Mouse (Mus musculus): Measurements from ENCODE around the gene Trim13.

Trim13 gene

DNA sequence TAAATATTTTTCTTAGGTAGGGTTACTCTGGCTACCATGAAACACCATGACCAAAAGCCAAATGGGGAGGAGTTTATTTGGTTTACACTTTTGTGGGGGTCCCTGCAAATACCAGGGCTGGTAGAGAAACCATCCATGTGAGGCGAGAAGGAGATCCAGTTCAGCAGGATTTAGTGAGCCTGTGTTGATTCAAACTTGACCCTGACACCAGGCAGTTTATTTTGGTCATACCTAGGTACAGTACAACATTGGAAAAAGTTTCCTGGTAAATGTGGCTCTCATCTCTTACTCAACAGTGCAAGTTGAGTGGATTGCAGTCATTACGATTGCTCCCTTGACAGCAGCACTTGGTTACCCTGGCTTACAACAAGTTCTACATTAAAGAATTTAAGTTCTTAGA lies 15.3 kb downstream of the Trim13 start:
- no peak for DNase-seq (ENCODE audit: low spot score)

DNA sequence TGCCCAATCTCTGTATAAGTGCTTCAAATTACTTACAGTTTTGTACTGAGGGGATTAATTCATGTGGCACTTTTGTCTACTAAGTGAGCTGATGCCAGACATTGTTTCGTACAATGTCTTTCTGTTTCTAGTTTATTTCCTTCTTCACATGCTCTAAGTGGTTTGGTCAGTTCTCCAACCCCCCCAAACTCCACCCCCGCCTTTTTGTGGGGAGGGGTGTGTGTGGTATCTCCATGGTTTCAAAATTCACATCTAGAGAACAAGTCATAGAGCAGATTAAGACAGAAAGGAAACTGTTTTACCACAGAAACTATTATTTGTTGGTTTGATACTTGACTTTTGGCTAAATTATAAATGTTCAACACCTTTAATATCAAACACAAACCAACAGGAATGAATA lies 22.3 kb downstream of the Trim13 start:
- DNase-seq (ENCODE audit: low spot score), result no peak

DNA sequence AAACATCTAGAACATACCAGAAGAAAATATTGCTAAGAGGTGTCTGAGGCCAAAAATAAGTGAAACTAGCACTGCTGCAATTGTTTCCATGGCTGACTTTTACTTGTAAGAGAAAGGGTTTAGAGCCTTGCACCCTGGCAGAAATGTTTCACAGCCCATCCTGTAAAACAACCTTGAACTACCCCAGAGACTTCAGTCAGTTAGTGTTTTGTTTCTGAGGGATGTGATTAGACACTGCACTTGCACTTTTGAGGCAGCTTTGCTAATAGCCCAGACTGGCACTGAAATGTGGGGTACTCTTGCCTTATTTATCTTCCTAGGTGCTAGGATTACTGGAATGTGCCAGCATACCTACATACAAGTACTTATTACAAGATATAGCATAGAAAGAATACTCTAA lies 37.9 kb downstream of the Trim13 start:
- no peak for DNase-seq (ENCODE audit: low spot score)

DNA sequence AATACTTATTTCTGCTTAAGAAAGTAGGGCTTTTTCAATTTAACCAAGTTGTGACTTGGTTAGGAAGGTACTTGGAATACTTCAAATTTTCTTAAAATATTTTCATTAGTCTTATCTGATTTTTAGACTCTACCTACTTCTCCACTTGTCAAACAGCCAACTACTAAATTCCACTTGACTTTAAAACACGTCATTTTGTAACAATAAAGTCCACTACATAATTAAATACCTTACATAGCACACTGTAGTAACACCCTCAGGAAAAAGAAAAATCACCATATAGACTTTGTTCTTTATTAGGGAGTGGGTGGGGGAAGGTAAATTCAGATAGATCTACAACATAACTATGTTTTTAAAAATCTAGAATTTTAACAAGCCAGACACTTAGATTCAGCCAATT lies 44.6 kb downstream of the Trim13 start:
- no peak for DNase-seq (ENCODE audit: low spot score)

DNA sequence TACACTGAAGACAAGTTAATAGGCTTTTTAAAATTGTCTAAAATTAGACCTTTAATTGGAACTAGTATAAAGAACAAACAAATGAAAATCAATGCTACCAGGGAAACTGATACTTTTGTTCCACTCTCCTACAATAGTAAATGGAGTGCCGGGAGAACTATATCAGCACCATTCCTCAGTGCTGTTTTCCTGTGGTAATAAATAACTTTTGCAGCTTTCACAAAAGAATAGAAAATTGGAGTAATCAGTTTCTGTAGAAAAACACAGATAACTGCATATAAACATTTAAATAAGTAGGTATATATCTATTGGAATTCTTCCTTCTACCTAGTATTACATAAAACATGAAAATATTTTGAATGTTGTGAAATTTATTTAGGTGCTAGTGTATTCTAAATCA lies 47.5 kb downstream of the Trim13 start:
- no peak for DNase-seq (ENCODE audit: low spot score)

DNA sequence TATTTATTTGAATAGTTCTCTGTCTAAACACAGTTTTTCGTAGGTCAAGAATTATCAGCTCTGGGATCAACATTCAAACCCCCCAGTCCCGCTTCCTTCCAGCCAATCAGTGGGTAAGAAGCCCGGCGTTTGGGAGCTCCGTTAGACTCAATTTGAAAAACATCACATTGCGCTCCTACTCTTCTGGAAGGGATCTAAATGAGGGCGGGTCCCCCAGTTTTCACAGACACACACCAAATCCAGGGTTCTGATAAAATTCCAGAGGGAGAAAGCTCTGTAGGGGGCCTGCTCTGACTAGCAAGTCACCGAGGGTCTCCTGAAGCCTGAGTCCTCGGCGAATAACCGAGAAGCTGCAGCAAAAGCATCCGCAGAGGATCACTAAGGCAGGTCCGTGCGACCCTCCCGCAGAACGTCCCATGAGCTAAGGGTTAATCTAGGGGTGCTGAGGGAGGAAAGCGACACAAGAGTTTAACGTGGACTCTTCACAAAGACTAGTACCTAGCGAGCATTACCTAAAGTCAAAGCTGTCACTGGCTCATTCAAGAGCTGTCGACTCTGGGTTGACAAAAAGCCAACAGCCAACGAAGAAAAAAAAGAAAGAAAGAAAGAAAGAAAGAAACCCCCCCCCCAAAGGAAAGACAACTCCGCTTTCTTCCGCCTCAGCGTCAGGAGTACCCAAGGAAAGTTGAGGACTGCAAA lies 49.3 kb downstream of the Trim13 start:
- DNase-seq (ENCODE audit: low spot score), result peak; percentile 70

DNA sequence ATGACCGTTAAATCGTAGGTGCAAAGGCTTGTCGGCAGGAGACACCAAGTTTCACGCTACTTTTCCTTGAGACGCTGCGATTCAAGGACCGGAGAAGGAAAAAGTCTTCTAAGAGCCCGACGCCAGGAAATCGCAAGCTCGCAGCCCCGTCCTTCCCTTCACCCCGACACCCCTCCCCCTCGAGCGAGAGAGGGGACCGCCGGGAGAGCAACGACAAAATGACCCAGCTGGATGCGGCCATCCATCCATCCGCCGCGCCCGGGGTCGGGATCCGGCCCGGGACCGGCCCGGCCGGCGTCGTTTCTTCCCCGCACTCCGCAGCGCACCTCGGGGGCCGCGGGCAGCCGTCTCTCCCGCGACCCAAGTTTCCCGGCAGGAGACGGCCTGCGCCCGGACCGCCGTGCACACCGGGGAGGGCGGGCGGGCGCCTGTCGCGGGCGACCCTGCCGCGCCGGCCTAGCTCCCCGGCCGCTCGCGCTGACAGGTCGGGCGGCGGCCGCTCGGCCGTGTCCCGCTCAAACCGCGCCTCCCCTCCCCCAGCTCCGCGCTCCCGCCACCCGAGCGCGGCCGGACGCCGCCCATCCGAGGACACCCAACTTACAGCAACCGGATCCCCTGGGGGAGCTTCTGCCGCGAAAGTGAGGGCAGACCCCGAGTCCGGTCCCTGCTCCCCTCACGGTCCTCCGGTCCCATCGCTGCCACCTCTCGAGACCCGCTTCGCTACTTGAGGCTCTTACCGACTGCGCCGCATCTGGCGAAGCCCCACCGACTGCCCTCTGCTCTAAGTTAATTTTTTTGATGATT lies 50.0 kb downstream of the Trim13 start:
- no peak for DNase-seq (ENCODE audit: low spot score)

DNA sequence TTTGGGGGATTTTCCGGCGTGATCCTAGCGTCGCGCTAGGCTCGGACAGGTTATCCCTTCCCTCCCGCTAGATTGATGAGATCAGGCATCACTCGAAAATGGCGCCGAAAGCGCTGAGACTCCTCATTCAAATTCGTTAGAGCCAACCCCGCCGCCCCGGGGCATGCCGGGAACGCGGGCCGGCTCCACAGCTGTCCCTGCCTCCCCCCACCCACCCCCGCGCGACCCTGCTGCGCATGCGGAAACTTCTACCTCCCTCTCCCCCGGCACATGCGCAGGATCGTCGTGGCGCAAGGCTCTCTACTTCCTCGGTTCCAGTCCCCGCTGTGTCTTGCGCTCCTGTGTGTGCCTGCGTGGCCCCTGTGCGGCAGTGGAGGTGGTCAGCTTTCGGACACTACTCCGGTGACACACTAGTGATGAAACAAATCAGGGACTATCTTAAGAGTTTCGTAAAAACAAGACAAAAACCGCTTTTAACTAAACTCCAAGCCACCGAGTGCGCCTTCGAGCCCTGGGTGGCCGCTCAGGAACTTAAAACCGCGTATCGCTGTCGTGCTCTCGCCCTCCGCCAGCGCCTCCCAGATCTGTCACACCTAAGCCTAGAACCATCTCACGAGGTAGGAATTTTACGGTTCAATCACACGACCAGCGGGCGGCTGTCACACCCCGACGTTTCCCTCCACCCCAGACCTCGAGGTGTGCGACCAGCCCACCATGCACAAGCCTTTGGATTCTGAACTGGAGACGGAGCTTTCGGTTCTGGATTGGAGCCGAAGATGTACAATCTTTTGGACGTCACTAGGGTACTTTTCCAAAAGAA lies 50.8 kb downstream of the Trim13 start:
- DNase-seq (ENCODE audit: low spot score), result peak; percentile 98

DNA sequence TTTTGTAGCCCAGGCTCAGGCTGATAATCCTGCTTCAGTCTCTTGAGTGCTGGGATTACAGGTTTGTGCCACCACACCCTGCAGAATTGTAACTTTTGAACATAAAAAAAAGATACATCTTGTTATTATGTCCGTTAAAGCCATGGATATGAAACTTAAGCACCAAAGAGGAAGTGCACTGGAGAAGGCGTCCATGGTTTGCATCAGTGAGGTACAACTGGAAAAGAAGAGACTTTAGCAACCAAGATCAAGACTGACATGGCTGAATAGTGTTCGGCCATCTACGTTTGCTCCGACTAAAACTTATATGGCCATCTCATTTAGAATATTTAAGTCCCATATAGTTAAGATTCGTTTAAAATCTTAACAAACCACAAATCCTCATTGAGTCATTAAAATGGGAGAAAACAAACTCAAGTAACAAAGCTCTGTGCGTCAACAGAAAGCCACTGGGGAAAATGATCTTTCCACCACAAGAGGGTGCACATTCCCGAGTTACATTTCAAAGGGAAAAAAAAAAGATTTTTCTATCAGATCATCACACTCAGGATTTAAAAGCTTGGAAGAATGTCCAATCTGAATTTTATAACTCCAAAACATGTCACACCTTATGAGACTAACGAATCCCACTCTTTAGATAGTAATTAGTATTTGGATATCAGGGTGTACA lies 52.4 kb downstream of the Trim13 start:
- DNase-seq (ENCODE audit: low spot score), result peak; percentile 73

Data from adipocyte (in vitro differentiated cells).